Mouse (Mus musculus): ENCODE measurements around the gene Obp2a. TPM values are rescaled to one million over a fixed set of nuclear protein-coding genes. Genes with fewer than 3 reads are reported as not detected.
"Not testable (repeated sequence)": the region's sequence is repeated elsewhere in the genome, so short reads cannot be mapped to it uniquely, and the experiment has no call there.

The Obp2a gene
- total and polyA plus RNA-seq, 3 experiments, result 0.41 to 6.2 (median 1.8) TPM

- DNase-seq, result not testable (repeated sequence)
Observed at GRCm38 (mm10) chr2:25709791-25710190, 9.9 kb downstream of the Obp2a start.

- not testable (repeated sequence) for DNase-seq
Observed at GRCm38 (mm10) chr2:25711641-25712040, 11.8 kb downstream of the Obp2a start.

GRCm38 (mm10) chr2:25717222-25717621 lies 17.4 kb downstream of the Obp2a start:
- DNase-seq, result no peak

GRCm38 (mm10) chr2:25733199-25733930 lies 33.5 kb downstream of the Obp2a start:
- DNase-seq, result no peak

- DNase-seq, result not testable (repeated sequence)
Observed at GRCm38 (mm10) chr2:25736709-25737108, 36.9 kb downstream of the Obp2a start, which contains the start of gene Obp2b. TSS of gene Obp2b (plus strand) at chr2:25737009.

GRCm38 (mm10) chr2:25741671-25742070 lies 41.8 kb downstream of the Obp2a start:
- no peak for DNase-seq

Other genes starting within 250 kb of the Obp2a start
- under 1 TPM in 1 of 2 experiments, not detected in 1; 0.66 TPM for gene Clic3, start 243.2 kb upstream of the Obp2a start, total RNA-seq (2021)
- gene Clic3, start 243.2 kb upstream of the Obp2a start, polyA plus RNA-seq (2012; rRNA removed), result 1.6 and 3.4 TPM in 2 replicates
- 10 to 100 TPM; 33.3 to 35.2 TPM for gene Paxx, start 238.9 kb upstream of the Obp2a start, total RNA-seq (2021)
- 85.9 and 124 TPM in 2 replicates for gene Paxx, start 238.9 kb upstream of the Obp2a start, polyA plus RNA-seq (2012; rRNA removed)
- gene Ptgds, start 230.0 kb upstream of the Obp2a start, total RNA-seq (2021), result 1 to 10 TPM; 2.5 to 2.7 TPM
- 4.9 and 5.6 TPM in 2 replicates for gene Ptgds, start 230.0 kb upstream of the Obp2a start, polyA plus RNA-seq (2012; rRNA removed)
- gene Lcn12, start 206.1 kb upstream of the Obp2a start, total RNA-seq (2021), result not detected
- gene Lcn12, start 206.1 kb upstream of the Obp2a start, polyA plus RNA-seq (2012; rRNA removed), result not detected in 2 replicates
- gene Fbxw5, start 199.3 kb upstream of the Obp2a start, total RNA-seq (2021), result 10 to 100 TPM; 83.9 to 89.5 TPM
- 34.4 and 64.3 TPM in 2 replicates for gene Fbxw5, start 199.3 kb upstream of the Obp2a start, polyA plus RNA-seq (2012; rRNA removed)
- 1 to 10 TPM; 1.5 to 2.0 TPM for gene C8g, start 198.3 kb upstream of the Obp2a start, total RNA-seq (2021)
- gene C8g, start 198.3 kb upstream of the Obp2a start, polyA plus RNA-seq (2012; rRNA removed), result 2.7 and 3.0 TPM in 2 replicates
- 10 to 100 TPM; 22.3 to 29.0 TPM for gene Traf2, start 153.1 kb upstream of the Obp2a start, total RNA-seq (2021)
- 11.1 and 12.7 TPM in 2 replicates for gene Traf2, start 153.1 kb upstream of the Obp2a start, polyA plus RNA-seq (2012; rRNA removed)
- 100 to 1,000 TPM; 307 to 329 TPM for gene Edf1, start 142.2 kb upstream of the Obp2a start, total RNA-seq (2021)
- gene Edf1, start 142.2 kb upstream of the Obp2a start, polyA plus RNA-seq (2012; rRNA removed), result 127 and 140 TPM in 2 replicates
- gene Mamdc4, start 125.2 kb upstream of the Obp2a start, total RNA-seq (2021), result 1 to 10 TPM; 2.3 to 7.4 TPM
- 4.2 and 8.8 TPM in 2 replicates for gene Mamdc4, start 125.2 kb upstream of the Obp2a start, polyA plus RNA-seq (2012; rRNA removed)
- 10 to 100 TPM; 53.5 to 54.1 TPM for gene Phpt1, start 124.8 kb upstream of the Obp2a start, total RNA-seq (2021)
- 36.7 and 53.4 TPM in 2 replicates for gene Phpt1, start 124.8 kb upstream of the Obp2a start, polyA plus RNA-seq (2012; rRNA removed)
- gene Ajm1, start 118.3 kb upstream of the Obp2a start, total RNA-seq (2021), result 1 to 10 TPM; 1.4 to 2.1 TPM
- gene Ajm1, start 118.3 kb upstream of the Obp2a start, polyA plus RNA-seq (2012; rRNA removed), result 10.5 and 13.5 TPM in 2 replicates
- gene Rabl6, start 91.5 kb upstream of the Obp2a start, total RNA-seq (2021), result 10 to 100 TPM; 86.4 to 96.9 TPM
- 139 and 150 TPM in 2 replicates for gene Rabl6, start 91.5 kb upstream of the Obp2a start, polyA plus RNA-seq (2012; rRNA removed)
- not detected for gene Ccdc183, start 82.4 kb upstream of the Obp2a start, total RNA-seq (2021)
- not detected in 2 replicates for gene Ccdc183, start 82.4 kb upstream of the Obp2a start, polyA plus RNA-seq (2012; rRNA removed)
- 10 to 100 TPM; 23.2 to 35.5 TPM for gene Tmem141, start 78.0 kb upstream of the Obp2a start, total RNA-seq (2021)
- gene Tmem141, start 78.0 kb upstream of the Obp2a start, polyA plus RNA-seq (2012; rRNA removed), result 27.1 and 27.9 TPM in 2 replicates
- gene Fcna, start 72.0 kb upstream of the Obp2a start, total RNA-seq (2021), result 10 to 100 TPM in 1 of 2 experiments, 1 to 10 TPM in 1; 4.6 to 10.1 TPM
- 2.4 and 4.4 TPM in 2 replicates for gene Fcna, start 72.0 kb upstream of the Obp2a start, polyA plus RNA-seq (2012; rRNA removed)
- not detected for gene Lcn8, start 46.9 kb upstream of the Obp2a start, total RNA-seq (2021)
- gene Lcn8, start 46.9 kb upstream of the Obp2a start, polyA plus RNA-seq (2012; rRNA removed), result not detected in 2 replicates
- not detected for gene Lcn5, start 42.1 kb upstream of the Obp2a start, total RNA-seq (2021)
- gene Lcn5, start 42.1 kb upstream of the Obp2a start, polyA plus RNA-seq (2012; rRNA removed), result not detected in 2 replicates
- not detected for gene Lcn6, start 23.3 kb upstream of the Obp2a start, total RNA-seq (2021)
- gene Lcn6, start 23.3 kb upstream of the Obp2a start, polyA plus RNA-seq (2012; rRNA removed), result not detected in 2 replicates
- not detected for gene Lcn10, start 17.3 kb upstream of the Obp2a start, total RNA-seq (2021)
- gene Lcn10, start 17.3 kb upstream of the Obp2a start, polyA plus RNA-seq (2012; rRNA removed), result not detected in 2 replicates
- gene Bmyc, start 6.7 kb downstream of the Obp2a start, total RNA-seq (2021), result 10 to 100 TPM; 36.7 to 46.1 TPM
- 134 and 139 TPM in 2 replicates for gene Bmyc, start 6.7 kb downstream of the Obp2a start, polyA plus RNA-seq (2012; rRNA removed)
- gene Obp2b, start 37.0 kb downstream of the Obp2a start, total RNA-seq (2021), result not detected
- not detected in 2 replicates for gene Obp2b, start 37.0 kb downstream of the Obp2a start, polyA plus RNA-seq (2012; rRNA removed)
- gene Lcn3, start 65.5 kb downstream of the Obp2a start, total RNA-seq (2021), result not detected
- gene Lcn3, start 65.5 kb downstream of the Obp2a start, polyA plus RNA-seq (2012; rRNA removed), result not detected in 2 replicates
- gene Lcn11, start 77.0 kb downstream of the Obp2a start, total RNA-seq (2021), result not detected
- not detected in 2 replicates for gene Lcn11, start 77.0 kb downstream of the Obp2a start, polyA plus RNA-seq (2012; rRNA removed)
- not detected for gene Gm13539, start 82.2 kb downstream of the Obp2a start, total RNA-seq (2021)
- not detected in 2 replicates for gene Gm13539, start 82.2 kb downstream of the Obp2a start, polyA plus RNA-seq (2012; rRNA removed)
- not detected for gene Glt6d1, start 115.8 kb downstream of the Obp2a start, total RNA-seq (2021)
- not detected in 2 replicates for gene Glt6d1, start 115.8 kb downstream of the Obp2a start, polyA plus RNA-seq (2012; rRNA removed)
- gene Lcn9, start 123.1 kb downstream of the Obp2a start, total RNA-seq (2021), result not detected
- not detected in 2 replicates for gene Lcn9, start 123.1 kb downstream of the Obp2a start, polyA plus RNA-seq (2012; rRNA removed)
- not detected for gene Sohlh1, start 147.2 kb downstream of the Obp2a start, total RNA-seq (2021)
- not detected in 2 replicates for gene Sohlh1, start 147.2 kb downstream of the Obp2a start, polyA plus RNA-seq (2012; rRNA removed)
- gene Kcnt1, start 163.7 kb downstream of the Obp2a start, total RNA-seq (2021), result 1 to 10 TPM; 1.9 to 2.9 TPM
- gene Kcnt1, start 163.7 kb downstream of the Obp2a start, polyA plus RNA-seq (2012; rRNA removed), result 11.8 and 21.4 TPM in 2 replicates